Mouse (Mus musculus) T-helper 1 cell (primary cell): ENCODE results near the gene Ubtd2.
"Not testable (repeated sequence)": the region's sequence is repeated elsewhere in the genome, so short reads cannot be mapped to it uniquely, and the experiment has no call there.

Source experiments
- in situ Hi-C: fragments of 300-600 bp; cut with MboI, MseI; formaldehyde crosslinking; loops from one replicate; pipeline ENCODE4 v1.15.1; 2025; ENCODE audit warnings: high pct_unique_total_duplicates

Gene Ubtd2

DNA sequence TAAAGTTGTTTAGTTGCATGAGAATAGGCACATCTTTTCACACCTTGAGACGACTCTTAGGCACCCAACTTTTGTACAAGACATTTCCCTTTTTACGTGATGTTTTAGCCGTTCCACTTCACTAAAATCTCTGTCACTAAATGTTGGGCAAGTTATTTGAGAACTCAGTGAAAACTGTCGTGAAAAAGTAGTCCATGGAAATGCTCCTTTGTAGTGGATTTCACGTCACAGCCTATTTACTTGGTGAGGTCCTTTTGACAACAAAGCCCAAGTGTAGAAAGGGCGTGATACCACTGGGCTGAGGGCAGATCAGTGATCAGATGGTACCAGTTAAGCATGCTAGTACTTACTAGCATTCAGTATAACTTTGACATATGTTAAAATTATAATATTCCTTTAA lies 1.2 kb downstream of the Ubtd2 start:
- in situ Hi-C loops, result loop anchor here (5.0 kb wide), 1 partner anchor 691 kb away; the partner anchor contains the start of gene Fgf18

DNA sequence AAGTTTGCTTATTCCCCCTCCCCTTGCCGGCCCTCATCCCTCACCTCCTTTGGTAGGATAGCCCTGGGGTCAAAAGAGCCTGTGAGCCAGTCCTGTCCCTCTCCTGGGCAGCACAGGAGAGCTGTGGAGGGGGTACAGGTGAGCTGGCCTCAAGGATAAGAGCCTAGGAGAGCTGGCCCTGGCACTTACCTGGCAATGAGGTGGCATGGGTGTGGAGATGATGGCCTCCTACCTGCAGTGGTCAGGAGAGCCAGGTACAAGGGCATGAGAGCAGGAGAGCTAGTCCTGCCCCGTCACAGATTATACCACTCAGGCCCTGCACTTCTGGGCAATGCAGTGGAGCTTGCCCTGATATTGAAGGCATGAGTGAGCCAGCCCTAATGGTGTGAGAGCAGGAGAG lies 9.1 kb downstream of the Ubtd2 start:
- in situ Hi-C loops, result loop anchor here (10.0 kb wide), 1 partner anchor 1481 kb away; no protein-coding TSS in a partner anchor

DNA sequence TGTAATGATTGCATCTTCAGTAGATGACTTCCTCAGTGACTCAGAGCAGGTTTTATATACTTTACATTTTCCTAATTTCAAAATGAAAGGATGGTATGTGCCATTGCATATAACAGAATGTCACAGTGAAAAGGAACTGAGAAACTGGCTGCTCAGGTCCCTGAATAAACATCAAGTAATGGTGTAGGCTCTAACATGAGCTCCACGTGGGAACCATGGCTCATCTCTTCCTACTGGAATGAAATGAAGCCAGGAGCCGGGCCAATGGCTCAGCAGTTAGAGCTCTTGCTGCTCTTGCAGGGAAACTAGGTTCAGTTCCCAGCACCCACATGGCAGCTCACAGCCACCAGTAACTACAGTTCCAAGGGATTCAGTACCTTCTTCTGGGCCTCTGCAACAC lies 16.8 kb downstream of the Ubtd2 start:
- in situ Hi-C loops, result no loop called here

DNA sequence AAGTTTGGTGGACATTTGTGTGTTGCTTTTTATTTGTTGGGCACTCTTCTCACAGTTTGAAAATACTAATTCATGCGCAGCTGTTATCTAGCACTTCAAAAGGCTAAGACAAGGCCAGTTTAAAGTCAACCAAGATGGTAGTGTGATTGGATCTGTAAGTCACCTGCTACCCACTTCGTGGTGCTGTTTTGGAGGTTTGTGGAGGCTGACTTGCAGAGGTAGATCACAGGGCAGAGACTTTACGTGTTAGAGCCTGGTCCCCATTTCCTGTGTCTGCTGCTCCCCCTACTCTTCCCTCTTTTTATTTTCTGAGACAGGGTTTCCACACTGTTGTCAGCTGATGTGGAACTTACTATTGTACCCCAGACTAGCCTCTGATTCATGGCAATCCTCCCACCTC lies 19.6 kb downstream of the Ubtd2 start:
- in situ Hi-C loops, result no loop called here

DNA sequence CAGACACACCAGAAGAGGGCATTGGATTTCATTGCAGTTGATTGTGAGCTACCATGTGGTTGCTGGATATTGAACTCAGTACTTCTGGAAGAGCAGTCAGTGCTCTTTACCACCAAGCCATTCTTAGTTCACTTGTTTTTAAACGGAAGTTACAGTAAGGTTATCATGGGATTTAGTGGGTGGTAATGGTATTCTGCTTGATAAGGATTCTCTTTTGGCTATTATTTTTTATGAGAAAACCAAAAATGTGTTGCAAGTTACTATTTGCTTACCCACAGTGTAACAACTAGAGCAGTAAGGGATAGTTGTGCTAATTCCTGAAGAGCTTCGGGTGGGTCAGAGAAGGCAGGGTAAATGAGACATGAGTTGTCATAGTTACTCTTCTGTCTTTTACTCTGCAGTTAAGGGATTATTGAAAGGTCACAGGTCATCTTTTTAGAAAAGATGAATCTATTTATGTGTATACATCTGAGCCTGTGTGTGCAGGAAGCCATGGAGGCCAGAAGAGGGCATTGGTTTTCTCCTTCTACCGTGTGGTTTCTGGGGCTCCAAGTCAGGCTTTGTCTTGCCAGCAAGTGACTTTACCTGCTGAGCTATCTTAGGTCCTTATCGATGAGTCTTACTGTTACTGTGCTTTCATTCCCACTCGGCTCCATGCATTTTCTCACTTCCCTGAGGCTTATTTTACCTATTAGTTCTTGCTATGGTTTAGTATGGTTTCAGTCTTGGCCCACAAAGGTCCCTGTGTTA lies 20.5 kb downstream of the Ubtd2 start:
- in situ Hi-C loops, result no loop called here

DNA sequence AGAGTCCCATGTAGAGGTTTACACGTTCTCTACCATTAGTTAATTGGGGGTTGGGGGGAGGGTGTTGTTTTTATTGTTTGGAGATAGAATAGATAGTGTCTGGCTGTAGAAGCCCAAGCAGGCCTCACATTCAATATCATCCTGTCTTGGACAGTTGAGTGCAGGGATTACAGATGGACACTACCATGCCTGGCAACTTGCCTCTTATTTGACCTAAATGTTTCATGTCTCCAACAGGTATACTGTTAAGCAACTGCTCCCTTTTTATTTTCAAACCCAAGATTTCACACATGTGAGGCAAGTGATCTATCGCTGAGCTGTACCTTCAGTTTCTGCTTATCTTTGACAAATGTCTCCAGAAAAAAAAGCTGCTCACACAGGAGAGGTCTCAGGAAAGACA lies 26.4 kb downstream of the Ubtd2 start:
- in situ Hi-C loops, result no loop called here

DNA sequence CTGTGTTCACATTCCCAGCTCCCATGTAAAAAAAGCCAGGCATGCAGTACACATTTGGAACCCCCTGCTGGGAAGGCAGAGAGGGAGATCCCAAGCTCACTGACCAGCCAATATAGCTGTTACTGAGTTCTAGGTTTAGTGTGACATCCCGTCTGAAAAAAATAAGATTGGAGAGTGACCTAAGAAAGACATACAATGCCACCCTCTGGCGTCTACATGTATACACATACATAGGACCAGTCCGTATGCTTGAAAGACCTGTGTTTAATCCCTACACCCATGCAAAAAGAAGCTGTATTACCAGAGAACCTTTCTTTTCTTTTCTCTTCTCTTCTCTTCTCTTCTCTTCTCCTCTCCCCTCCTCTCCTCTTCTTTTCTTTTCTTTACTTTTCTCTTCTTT lies 30.1 kb downstream of the Ubtd2 start:
- in situ Hi-C loops, result no loop called here

DNA sequence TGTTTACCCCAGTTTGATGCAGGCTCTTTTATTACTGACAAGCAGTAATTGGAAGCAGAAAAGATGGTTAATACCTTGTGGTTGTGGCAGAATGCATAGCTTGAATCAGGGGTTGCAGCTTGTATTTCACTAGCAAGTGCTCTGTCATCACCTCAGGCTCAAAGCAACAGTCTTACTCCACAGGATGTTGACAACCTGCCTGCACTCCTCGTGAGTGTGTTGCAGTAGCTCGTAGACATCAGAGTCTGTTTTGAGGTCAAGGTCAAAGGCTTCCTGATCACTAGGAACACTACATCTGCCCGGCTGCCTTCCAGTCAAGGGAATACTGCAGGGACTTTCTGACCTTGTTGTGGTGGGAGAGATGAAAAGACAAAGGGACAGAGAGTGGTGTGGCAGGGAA lies 31.5 kb downstream of the Ubtd2 start:
- in situ Hi-C loops, result no loop called here

DNA sequence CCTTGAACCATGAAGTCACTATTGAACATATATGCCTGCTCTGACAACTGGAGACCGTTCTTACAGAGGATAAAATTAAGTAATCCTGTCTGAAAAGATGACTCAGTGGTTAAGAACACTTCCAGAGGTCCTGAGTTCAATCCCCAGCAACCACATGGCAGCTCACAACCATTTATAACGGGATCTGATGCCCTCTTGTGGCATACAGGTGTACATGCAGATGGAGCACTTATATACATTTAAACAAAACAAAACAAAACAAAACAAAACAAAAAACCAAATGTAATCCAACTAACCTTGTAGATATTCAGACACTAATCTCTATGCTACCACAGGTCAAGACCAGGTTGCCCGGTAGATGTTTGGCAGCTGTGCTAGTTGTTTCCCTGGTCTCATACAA lies 32.3 kb downstream of the Ubtd2 start:
- in situ Hi-C loops, result no loop called here

DNA sequence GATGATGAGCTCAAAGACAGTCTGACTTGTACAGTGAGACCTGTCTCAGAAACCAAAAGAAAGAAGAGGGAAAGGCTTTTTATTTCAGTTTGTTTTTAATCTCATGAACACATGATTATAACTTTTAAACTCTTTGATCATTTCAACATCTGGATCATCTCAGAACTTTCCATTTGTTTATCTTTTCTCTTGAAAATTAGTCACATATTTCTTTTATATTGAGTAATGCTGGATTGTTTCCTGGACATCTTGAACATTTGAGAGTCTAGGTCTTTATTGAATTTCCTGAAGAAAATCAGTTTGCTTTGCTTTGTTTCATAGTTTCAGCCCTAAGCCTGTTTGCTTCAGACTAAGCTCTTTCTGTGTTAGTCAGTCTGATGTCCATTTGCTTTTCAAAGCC lies 33.2 kb downstream of the Ubtd2 start:
- in situ Hi-C loops, result no loop called here

DNA sequence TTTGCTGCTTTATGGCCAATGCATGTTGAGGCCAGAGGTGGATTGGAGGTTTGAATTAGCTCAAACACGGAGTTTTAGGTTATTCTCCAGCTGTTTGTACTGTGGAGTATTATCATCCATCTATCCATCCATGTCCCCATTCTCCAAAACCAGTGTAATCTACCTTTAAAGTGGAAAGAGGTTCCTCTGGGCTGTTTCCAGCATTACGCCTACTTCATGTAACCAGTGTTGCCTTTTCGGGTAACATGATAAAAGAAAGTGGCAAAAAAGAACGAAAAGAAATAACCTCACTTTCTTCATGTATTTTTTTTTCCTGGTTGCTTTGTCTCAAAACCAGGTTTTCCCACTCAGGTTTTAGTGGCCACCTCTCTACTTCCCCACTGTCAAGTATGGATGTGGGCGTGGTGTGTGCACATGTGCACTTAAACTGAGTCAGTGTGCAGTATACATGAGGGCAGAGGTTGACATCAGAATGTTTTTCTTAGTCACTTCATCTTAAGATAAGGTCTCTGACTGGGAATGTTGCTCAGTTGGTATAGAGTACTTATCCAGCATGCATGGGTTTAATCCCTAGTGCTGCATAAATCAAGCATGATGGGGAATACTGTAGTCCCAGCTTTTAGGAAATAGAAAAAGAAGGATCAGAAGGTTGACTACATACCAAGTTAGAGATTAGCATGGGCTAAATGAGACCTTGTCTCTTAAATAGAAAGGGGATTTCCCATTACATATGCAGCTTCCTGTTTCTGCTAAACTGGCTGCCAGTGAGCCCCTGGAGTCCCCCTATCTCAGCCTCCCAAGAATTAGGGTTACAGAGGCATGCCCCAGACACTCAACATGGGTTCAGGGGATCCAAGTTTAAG lies 33.9 kb downstream of the Ubtd2 start:
- in situ Hi-C loops, result no loop called here

DNA sequence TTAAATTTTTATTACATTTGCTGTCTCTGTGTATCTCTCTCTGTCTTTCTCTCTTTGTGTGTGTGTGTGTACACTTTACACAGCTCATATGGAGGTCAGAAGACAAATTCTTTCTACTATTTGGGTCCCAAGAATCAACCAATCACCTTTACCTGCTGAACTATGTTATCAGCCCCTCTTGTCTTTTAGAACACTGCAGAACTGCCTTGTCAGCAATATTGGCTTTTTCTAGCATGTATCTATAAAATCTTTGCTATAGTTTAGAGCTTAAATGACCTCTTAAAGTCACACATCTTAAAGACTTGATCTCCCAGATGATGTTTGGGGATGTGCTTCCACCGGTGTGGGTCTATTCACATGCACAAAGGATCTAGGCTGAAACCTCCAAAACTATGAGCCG lies 35.9 kb downstream of the Ubtd2 start:
- in situ Hi-C loops, result loop anchor here (5.0 kb wide), 1 partner anchor 41 kb away; the partner anchor contains the start of genes Efcab9 and Stk10

DNA sequence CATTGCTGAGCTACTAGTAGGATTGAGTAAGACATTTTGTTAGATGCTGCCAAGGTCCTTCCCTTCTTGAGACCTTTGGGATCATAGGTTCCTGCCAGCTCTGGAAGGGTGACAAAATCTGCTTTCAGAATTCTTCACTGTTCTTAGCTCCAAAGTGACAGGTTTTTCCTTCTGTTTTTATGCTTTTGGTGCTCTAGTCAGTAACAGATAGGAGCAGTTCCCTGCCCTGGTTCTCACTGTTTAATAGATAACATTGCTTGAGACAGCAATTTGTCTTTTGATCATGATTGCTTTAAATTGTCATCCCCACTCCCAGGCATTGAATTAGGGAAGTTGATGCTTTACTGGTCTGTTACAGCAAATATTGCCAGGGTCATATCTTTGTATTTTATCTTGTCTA lies 38.1 kb downstream of the Ubtd2 start:
- in situ Hi-C loops, result loop anchor here (5.0 kb wide), 1 partner anchor 39 kb away; the partner anchor contains the start of genes Efcab9 and Stk10

DNA sequence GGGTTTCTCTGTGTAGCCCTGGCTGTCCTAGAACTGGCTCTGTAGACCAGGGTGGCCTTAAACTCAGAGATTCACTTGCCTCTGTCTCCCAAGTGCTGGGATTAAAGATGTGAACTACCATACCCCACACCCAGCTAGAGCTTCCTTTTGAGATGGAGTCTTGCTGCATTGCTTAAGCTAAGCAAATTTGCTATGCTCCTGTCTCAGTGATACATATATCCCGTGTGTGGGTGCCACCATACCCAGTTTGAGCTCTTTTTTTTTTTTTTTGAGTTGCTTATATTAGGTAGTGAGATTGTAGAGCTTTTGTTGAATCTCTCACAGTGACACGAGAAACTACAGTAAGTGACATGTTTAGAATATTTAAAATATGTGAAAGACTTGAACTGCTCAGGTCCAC lies 40.1 kb downstream of the Ubtd2 start:
- in situ Hi-C loops, result no loop called here

DNA sequence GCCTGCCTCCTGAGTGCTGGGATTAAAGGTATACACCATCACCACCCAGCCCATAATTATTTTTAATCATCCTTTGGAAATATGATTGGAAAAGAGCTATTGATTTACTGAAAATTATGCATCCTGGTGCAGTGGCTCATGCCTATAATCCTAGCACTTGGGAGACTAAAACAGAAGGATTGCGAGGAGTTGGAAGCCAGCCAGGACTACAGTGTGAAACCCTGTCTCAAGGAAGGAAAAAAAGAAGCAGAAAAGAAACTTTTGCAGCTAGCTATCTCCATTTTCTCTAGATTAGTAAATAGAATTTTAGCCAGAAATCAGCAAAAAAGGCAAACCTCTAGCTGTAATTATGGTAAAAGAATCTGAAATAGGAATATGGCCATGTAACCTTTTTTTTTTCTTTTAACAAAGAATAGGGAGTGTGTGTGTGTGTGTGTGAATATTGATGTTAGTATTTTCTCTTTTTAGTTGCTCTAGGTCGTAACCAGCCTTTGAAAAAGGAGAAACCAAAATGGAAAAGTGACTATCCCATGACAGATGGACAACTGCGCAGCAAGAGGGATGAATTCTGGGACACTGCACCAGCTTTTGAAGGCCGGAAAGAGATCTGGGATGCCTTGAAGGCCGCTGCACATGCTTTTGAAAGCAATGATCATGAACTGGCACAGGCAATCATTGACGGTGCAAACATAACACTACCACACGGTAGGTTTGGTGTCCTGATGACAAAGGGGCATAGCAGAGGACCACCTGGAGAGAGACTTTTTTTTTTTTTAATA lies 43.8 kb downstream of the Ubtd2 start:
- in situ Hi-C loops, result no loop called here

DNA sequence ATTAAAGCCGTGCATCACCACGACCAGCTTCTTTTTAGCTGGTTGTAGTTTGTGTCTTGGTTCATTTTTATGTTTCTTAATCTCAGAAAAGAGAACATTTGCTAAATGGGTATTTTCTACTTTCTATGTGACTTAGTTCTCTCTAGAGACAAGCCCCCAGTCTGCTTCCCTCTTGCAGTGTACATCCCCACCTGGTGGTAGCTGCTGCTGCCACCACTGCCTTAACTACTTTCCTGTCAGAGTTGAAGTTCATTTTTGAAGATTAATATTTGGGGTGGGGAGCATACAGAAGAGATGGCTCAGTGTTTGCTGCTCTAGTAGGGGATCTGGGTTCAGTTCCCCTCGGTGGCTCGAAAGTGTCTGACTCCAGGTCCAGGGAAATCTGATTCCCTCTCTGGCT lies 44.8 kb downstream of the Ubtd2 start:
- in situ Hi-C loops, result no loop called here

DNA sequence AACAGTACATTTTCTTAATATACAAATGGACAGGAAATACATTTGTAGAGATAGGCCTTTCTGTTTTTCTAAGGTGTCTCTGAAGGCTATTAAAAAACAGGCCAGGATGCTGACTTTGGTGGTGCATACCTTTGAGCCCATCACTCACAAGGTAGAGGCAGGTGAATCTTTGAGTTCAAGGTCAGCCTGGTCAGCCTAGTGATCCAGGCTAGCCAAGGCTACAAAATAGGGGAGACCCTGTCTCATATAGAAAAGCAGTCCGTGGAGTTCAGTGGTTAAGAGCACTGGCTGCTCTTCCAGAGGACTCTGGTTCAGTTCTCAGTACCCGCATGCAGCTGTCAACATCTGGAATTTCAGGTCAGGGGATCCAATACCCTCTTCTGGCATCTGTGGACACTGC lies 48.5 kb downstream of the Ubtd2 start:
- in situ Hi-C loops, result no loop called here

DNA sequence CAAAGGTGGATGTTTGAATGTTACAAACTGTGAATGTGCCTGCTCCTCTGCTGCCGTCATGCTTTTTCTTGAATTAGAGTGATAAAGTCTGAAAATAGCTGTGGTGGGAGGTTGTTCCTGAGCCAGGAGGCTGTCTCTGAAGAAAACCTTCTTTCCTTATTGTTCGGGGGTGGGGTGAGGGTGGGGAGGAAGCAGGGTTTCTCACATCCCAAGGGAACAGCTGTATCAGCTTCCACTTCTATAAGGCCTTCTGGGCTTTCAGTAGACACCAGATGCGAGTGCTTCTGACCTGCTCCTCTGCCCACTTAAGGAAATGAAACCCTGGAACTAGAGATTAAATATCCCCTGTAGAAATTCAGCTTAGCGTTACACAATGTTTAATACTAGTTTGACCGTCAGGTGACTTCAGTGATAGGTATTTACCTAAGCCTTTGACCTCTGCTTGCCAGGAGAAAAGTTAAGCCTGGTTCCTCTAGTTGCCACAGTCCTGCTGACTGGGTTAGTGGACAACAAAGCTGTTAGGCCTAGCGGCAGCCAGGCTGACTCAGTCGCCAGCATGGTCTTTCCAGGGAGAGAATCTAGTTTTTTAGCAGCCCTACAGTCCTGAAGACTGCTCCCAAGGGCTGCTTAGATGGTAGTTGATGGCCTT lies 50.0 kb downstream of the Ubtd2 start:
- in situ Hi-C loops, result no loop called here

DNA sequence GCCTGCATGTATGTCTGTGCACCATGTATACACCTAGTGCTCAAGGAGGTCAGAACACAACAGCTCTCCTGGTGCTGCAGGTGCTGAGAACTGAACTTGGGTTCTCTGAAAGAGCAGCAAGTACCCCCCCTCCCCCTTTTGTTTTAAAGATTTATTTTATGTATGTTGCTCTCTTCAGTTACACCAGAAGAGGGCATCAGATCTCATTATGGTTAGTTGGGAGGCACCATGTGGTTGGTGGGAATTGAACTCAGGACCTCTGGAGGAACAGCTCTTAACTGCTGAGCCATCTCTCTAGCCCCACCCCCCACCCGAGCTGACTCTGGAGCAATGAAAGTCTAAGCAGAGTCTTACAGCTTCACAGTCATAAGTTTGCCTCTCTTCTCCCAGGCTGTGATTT lies 55.8 kb downstream of the Ubtd2 start:
- in situ Hi-C loops, result no loop called here

DNA sequence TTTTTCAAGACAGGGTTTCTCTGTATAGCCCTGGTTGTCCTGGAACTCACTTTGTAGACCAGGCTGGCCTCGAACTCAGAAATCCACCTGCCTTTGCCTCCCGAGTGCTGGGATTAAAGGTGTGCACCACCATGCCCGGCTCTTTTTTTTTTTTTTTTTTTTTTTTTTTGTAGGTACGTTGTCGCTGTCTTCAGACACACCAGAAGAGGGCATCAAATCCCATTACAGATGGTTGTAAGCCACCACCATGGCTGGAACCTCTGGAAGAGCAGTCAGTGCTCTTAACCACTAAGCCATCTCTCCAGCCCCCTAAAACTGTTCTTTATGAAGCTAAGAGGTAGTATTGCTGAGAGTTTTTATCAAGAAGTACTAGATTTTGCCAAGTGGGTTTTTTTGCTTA lies 59.7 kb downstream of the Ubtd2 start:
- in situ Hi-C loops, result not testable (repeated sequence)

DNA sequence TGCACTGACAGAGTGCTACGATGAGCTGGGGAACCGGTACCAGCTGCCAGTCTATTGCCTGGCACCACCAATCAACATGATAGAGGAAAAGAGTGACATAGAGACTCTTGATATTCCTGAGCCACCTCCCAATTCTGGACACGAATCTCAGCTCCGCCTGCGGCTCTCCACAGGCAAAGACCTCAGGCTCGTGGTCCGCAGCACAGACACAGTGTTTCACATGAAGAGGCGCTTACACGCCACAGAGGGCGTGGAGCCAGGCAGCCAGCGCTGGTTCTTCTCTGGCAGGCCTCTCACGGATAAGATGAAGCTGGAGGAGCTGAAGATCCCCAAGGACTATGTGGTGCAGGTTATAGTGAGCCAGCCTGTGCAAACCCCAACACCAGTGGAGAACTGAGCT lies 60.9 kb downstream of the Ubtd2 start:
- in situ Hi-C loops, result no loop called here
